Mouse (Mus musculus): Measurements from ENCODE around the gene Iqgap1.
A peak's percentile ranks its signal among the peaks of the same experiment; 100 is the strongest.

The Iqgap1 gene

DNA sequence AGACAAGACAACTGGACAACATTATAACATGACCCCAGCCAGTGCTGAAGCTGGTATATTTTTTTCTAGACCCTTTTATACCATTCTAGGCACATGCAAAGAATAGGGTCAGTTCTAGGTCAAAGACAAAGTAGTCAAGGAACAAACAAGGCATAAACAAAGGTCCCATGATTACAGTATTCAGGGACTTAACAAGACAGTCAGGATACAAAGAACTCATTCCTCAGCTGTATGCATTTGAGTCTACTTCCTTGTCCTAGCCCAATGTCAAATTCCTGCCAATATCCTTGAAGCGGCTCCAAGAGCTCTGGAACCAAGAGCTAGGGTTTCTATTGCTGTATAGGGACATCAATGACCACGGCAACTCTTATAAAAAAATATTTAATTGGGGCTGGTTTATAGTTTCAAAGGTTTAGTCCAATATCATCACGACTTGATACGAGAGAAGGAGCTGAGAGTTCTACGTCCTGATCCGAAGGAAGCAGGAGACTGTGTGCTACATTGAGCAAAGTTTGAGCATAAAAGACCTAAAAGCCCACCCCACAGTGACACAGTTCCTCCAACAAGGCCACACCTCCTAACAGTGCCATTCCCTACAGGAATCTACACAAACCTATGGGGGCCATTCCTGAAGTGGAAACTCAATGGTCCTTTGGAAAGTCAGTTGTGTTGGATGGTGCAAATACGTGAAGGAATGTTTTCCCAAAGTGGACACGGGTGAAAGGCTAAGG is 18.3 kb upstream of the Iqgap1 start:
- DNase-seq (ENCODE audit: low spot score in 2 of 2), result no peak

- no peak for DNase-seq (ENCODE audit: low spot score in 2 of 2)
These were observed 17.4 kb upstream of the Iqgap1 start for GRCm38 (mm10) chr7:80843176-80843575.

GRCm38 (mm10) chr7:80842132-80842531 is 16.4 kb upstream of the Iqgap1 start:
- no peak for DNase-seq (ENCODE audit: low spot score in 2 of 2)

DNA sequence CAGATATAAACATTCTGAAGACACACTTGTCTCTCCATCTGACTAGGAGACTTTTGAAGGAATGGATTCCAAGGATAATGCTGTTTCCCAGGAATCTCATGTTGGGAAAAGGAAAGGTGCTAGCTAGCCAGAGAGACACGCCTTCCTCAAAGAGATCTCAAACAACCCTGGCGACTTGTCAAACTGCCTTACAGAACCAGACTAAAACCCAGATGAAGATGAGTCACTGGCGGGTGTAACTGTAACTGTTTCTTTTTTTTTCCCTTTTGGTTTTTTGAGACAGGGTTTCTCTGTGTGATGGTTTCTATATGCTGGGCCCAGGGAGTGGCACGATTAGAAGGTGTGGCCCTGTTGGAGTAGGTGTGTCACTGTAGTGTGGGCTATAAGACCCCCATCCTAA is 15.2 kb upstream of the Iqgap1 start:
- no peak for DNase-seq (ENCODE audit: low spot score in 2 of 2)

DNA sequence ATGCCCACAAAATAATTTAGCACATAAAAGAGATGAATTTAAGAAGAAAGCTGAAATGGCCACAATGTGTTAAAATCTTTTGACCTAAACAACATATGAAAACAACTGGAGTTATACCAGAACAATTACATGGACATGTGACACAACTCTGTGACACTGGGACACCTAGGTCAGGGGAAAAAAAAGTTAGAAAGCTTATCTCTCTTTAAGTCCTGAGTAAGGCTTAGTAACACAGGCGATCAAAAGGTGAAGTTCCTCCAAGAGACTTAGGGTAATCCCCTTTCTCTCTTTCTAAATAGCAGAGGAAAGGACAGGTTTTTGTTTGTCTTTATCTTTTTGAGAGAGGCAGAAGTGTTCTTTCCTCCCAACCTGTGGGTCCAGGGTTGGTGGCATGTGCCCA is 14.5 kb upstream of the Iqgap1 start:
- DNase-seq (ENCODE audit: low spot score in 2 of 2), result no peak

- DNase-seq (ENCODE audit: low spot score in 2 of 2), result no peak
These were observed 14.0 kb upstream of the Iqgap1 start for GRCm38 (mm10) chr7:80839755-80840154.

DNA sequence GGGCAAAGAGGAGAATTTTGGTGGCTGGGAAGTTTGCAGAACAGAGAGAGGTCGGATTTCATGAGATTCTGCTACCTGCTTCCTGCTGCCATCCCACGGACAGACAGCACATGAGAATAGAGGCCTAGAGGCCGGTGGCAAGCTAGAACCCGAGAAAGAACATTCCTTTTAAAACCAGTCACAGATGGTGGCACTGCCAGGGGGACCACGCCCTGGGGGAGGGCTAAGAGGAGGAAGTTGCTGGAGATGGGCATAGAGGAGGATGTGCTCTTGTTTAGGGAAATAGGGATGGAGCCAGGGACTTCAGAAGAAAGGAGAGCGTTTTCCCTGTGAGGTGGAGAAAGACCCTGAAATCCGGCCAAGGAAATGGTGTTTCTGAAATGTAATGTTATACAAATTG is 12.5 kb upstream of the Iqgap1 start:
- DNase-seq (ENCODE audit: low spot score in 2 of 2), result no peak

DNA sequence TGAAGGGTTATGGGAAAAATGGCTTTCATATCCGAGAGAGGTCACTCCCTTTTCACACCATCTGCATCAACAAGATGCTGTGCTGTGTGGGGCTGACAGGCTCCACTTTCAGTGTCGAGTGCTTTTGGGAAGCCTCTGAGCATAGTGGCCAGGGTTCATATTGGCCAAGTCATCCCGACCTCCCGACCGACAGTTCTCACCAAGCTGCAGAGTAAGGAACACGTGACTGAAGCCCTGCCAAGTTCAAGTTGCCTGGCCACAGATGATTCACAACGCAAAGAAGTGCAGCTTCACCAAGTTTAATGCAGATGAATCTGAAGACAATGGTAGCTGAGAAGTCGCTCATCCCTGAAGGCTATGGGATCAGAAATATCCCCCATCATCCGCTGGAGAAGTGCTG is 12.0 kb upstream of the Iqgap1 start:
- DNase-seq (ENCODE audit: low spot score in 2 of 2), result no peak

DNA sequence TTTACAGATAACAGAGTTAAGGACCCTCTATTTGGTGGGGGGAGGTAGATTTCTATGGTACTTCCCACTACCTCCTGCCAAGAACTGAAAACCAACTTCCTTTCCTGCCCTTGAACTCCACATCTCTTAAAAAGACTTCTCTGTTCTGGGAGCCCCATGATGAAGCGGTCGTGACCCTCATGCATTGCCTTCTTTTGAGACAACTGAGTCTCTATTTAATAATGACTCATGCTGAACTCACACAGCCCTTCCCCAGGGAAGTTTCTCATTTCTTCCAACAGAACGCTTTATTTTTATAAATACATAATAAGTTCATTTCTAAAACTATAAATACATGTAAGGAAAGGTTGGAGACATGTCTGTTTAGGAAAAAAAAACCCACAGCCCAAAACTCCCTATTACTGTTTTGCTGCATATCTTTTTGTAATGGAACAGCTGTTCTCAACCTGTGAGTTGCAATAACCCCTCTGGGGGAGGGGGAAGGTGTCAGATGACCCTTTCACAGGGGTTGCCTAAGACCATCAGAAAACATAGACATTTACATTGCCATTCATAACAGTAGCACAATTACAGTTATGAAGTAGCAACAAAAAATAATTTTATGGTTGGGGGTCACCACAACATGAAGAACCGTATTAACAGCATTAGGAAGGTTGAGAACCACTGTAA is 10.3 kb upstream of the Iqgap1 start:
- no peak for DNase-seq (ENCODE audit: low spot score in 2 of 2)

DNA sequence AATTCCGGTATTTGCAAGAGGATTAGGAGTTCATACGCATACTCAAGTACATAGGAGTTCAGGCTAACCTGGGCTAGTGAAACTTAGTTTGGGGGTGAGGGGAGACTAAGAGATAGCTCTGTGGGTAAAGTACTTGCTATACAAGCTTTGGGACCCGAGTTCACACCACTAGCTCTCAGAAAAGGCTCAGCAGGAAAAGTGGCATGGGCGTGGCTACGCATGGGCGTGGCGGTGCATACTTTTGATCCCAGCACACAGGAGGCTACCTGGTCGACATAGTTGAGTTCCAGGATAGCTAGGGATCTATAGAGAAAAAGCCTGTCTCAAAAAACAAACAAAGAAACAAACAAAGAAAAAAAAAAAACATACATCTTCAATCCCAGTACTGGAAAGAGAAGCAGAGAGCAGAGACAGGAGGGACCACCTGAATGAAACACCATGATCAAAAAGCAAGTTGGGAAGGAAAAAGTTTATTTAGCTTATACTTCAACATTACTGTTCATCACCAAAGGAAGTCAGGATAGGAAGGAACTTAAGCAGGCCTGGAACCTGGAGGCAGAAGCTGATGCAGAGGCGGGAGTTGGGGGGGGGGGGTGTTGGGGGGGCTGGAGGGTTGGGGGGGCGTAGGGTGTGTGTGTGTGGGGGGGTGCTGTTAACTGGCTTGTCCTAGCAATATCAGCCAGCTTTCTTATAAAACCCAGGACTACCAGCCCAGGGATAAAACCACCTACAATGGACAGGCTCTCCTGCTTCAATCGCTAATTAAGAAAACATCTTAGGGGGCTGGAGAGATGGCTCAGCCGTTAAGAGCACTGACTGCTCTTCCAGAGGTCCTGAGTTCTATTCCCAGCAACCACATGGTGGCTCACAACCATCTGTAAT is 8.1 kb upstream of the Iqgap1 start:
- DNase-seq (ENCODE audit: low spot score in 2 of 2), result no peak

DNA sequence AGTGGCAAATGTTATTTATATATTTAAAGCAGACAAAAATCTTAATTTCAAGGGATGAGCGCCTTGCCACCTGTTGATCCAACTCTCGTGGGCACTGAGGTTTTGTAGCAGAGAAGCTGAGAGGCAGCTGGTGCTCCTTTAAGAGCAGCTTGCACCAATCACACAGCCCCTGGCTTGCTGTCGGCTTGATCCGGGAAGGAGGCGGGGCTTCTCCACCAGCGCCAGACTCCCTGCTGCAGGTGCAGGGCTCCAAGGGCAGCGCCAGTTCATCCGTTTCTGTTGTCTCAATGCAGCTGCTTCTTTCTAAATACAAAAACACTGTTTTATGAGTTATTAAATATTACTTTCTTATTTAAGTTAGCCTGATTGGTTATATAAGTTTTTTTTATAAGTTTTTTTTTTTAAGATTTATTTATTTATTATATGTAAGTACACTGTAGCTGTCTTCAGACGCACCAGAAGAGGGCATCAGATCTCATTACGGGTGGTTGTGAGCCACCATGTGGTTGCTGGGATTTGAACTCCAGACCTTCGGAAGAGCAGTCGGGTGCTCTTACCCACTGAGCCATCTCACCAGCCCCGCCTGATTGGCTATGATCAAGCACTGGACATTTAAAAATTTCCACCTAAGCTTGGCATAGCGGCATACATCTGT is 7.3 kb upstream of the Iqgap1 start:
- peak; percentile 50 to 57 for DNase-seq (ENCODE audit: low spot score in 2 of 2)

DNA sequence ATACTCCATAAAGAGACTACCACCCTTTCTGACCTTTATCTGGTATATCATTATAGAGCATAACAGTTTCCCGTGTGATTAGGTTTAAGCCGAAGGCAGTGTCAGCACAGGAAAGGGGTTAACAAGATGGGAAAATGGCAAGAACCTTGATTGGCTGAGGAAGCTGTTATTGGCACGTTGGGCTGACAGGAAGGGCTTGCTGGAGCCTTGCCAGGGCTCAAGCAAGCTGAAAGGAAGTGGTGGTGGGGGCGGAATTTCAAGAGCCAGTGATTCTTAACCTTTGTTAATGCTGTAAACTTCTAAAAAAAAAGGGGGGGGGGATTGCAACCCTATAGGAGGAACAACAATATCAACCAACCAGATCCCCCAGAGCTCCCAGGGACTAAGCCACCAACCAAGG is 6.4 kb upstream of the Iqgap1 start:
- DNase-seq (ENCODE audit: low spot score in 2 of 2), result no peak

DNA sequence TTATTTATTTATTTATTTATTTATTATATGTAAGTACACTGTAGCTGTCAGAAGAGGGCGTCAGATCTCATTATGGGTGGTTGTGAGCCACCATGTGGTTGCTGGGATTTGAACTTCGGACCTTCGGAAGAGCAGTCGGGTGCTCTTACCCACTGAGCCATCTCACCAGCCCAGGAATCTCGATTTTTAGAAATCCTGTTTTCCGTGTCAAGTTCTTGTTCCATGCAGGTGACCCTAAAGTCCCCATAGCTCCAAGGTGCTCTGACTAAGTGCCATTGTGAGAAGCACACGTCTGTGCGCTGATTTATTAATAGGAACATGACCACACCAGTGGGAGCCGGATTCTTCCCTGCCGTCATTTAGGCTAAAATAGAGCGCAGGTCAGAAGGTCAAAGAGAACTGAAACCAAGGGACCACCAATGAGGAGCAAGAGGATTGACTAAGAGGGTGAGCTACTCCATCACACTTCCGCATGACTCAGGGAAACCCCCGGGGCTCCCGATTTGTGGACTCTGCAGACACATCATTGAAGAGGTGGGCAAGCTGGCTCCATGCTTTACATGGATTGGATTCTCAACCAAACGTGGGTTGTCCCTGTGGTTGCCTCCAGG is 4.5 kb upstream of the Iqgap1 start:
- DNase-seq (ENCODE audit: low spot score in 2 of 2), result no peak

DNA sequence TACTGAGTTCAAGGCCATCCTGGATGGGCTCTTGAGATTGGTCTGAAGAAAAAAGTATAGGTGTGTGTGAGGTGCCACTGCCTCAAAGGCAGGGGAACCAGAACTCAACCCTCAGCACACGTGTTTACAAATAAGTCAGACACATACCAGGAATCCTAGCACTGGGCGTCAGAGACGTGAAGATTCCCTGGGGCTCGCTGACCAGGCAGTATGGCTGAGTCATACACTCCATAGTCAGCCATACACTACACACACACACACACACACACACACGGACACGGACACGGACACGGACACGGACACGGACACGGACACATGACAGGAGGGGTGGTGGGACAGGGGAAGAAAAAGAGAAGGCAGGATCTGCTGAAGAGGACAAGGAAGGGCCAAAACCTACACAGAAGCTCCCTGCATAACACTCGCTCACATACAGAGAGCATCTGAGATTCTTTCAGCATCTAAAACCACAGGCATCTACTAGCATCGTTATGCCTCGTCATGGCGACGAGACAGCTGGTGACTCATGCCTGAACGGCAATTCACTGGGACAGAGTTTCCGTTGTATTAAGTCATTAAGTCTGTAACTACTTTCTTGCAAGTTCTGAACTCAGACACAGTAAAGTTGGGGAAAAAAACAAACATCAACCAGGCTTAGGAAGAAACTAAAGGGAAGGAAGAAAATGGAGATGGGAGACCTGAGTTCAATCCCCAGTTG is 2.5 kb upstream of the Iqgap1 start:
- no peak for DNase-seq (ENCODE audit: low spot score in 2 of 2)

DNA sequence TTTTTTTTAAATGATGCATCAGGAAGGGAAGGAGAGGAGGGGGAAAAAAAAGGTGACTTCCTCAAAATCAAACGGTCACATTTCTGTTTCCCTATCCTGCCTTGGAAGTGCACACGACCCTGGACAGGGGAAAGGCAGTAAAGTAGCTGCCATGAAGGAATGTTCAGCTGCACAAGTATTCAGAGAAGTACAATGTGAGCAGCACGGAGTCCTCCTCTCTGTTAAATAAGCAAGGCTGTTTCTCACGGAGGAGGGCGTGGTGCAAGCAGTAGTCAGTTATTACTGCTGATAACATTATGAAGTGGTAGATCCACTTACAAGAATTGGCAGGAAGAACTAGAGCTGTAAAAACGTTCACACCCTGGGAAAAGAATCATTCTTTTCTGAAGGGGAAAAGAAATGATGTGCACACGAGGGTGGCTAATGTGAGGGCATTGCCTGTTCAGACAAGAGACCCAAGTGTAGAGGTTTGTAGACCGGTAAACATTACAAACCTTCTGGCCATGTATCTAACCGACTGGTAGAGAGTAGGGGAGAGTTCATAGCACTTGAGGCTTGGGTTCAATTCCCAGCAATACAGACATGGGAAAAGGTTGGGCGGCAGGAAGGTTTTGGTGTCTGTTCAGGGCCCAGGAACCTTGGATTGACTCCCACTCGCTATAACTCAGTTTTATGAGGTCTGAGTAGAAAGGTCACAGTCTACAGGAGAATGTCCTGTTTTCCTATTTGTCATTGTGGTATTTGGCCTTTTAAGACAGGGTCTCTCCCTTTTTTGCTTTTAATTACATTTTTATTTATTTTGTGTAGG is 1.7 kb downstream of the Iqgap1 start:
- DNase-seq (ENCODE audit: low spot score in 2 of 2), result no peak

- DNase-seq (ENCODE audit: low spot score in 2 of 2), result no peak
These were observed 2.5 kb downstream of the Iqgap1 start for GRCm38 (mm10) chr7:80823267-80823666.

DNA sequence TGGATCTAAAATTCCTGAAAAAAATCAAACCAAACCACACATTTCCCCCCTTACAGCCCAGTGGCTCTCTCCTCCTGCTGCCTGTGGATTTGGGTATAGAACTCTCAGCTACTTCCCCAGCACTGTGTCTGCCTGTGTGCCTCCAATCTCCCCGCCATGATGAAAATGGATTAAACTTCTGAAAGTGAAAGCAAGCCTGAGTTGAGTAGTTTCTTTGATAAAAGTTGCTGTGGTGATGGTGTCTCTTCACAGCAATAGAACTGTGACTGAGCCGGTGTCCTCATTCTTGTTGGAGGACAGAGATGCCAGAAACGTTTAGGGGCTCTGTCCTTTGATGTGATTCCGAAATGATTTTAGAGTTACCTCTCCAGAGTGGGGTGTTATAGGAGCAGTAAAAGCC is 4.9 kb downstream of the Iqgap1 start:
- DNase-seq (ENCODE audit: low spot score in 2 of 2), result no peak

DNA sequence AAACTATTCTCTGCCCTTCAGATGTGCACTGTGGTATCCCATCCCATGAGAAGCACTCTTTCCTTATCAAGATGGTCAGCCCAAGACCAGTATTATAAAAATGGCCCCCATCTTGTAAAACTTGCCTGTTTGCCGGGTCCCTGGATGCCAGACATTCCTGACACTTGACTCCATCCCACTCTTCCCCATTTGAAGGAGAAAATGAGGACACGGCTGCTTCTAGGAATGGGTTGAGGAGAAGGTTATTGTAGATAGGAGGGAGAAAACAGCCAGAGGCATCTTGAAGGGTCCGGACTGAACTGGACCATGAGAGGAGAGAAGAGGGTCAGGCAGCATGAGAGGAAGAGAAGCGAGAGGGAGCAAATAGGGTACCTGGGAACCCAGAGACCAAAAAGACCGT is 9.1 kb downstream of the Iqgap1 start:
- DNase-seq (ENCODE audit: low spot score in 2 of 2), result no peak

- no peak for DNase-seq (ENCODE audit: low spot score in 2 of 2)
These were observed 12.4 kb downstream of the Iqgap1 start for GRCm38 (mm10) chr7:80813397-80813796.

- peak in 1 of 2 experiments; percentile 56 for DNase-seq (ENCODE audit: low spot score in 2 of 2)
These were observed 19.4 kb downstream of the Iqgap1 start for GRCm38 (mm10) chr7:80806331-80806730.

All from right cerebral cortex, postnatal 10 days (tissue).